Mouse (Mus musculus): Measurements from ENCODE around the gene Zscan26. TPM values are rescaled to one million over a fixed set of nuclear protein-coding genes. Genes with fewer than 3 reads are reported as not detected.
"Not testable (repeated sequence)": the region's sequence is repeated elsewhere in the genome, so short reads cannot be mapped to it uniquely, and the experiment has no call there.

Zscan26 gene
- polyA plus RNA-seq, 1 experiment from 2014 or later = 35.1 TPM

GRCm38 (mm10) chr13:21468061-21469019 is 14.8 kb upstream of the Zscan26 start, which contains the start of gene Nkapl:
Gene Nkapl (minus strand): TSS chr13:21468509.
- Histone ChIP-seq H3K36me3 (ENCODE audit: control insufficient read depth, insufficient read depth, low read length) (no peaks in the 10 kb centered on the region), H3K4me2 (ENCODE audit: low read depth, low read length) (peak within 1 kb of the TSS; percentile 97), H3K4me1 (replicated peaks; ENCODE audit: control insufficient read depth, insufficient read depth, low read length) (no peaks in the 10 kb centered on the region), H3K27ac (ENCODE audit: low read length) (peak within 1 kb of the TSS; percentile 70), H3K9ac (ENCODE audit: low read length) (peak within 1 kb of the TSS; percentile 82), H3K27me3 (ENCODE audit: control insufficient read depth, insufficient read depth, low read depth, low read length) (peaks cover 3% of the 10 kb centered on the region; the same call in 1 of the 2 replicates), H3K9me3 (ENCODE audit: control insufficient read depth, low read length) (peaks cover 4% of the 10 kb centered on the region; the same call in 1 of the 2 replicates), H3K4me3 (ENCODE audit: low read length) (peak within 1 kb of the TSS; percentile 67)
- ATAC-seq (ENCODE audit: low read depth) = peak; percentile 99
- WGBS = under 1% methylated on average over 49 of the region's 54 CpGs

GRCm38 (mm10) chr13:21467336-21467735 is 13.8 kb upstream of the Zscan26 start:
- H3K9me3 ChIP-seq (ENCODE audit: control insufficient read depth, low read length) = peaks cover 4% of the 10 kb centered on the region; the same call in 1 of the 2 replicates
- 88% methylated on average over 10 of the region's 10 CpGs for WGBS
- no peak overlapping the region for H3K4me3 ChIP-seq (ENCODE audit: low read length)
- H3K9ac ChIP-seq (ENCODE audit: low read length) = no peak overlapping the region
- H3K27ac ChIP-seq (ENCODE audit: low read length) = no peak overlapping the region
- no peaks in the 10 kb centered on the region for H3K36me3 ChIP-seq (ENCODE audit: control insufficient read depth, insufficient read depth, low read length)
- peaks cover 3% of the 10 kb centered on the region; the same call in 1 of the 2 replicates for H3K27me3 ChIP-seq (ENCODE audit: control insufficient read depth, insufficient read depth, low read depth, low read length)
- no peaks in the 10 kb centered on the region for H3K4me1 ChIP-seq (replicated peaks; ENCODE audit: control insufficient read depth, insufficient read depth, low read length)
- ATAC-seq (ENCODE audit: low read depth) = no peak
- no peak overlapping the region for H3K4me2 ChIP-seq (ENCODE audit: low read depth, low read length)

- WGBS = 49% methylated on average over 9 of the region's 9 CpGs
- H3K36me3 ChIP-seq (ENCODE audit: control insufficient read depth, insufficient read depth, low read length); H3K9me3 ChIP-seq (ENCODE audit: control insufficient read depth, low read length); H3K27ac ChIP-seq (ENCODE audit: low read length); H3K4me1 ChIP-seq (replicated peaks; ENCODE audit: control insufficient read depth, insufficient read depth, low read length); H3K9ac ChIP-seq (ENCODE audit: low read length); ATAC-seq (ENCODE audit: low read depth); H3K4me2 ChIP-seq (ENCODE audit: low read depth, low read length); H3K27me3 ChIP-seq (ENCODE audit: control insufficient read depth, insufficient read depth, low read depth, low read length); H3K4me3 ChIP-seq (ENCODE audit: low read length): not testable (repeated sequence)
These were observed 9.0 kb upstream of the Zscan26 start for GRCm38 (mm10) chr13:21462516-21462915.

- peak; percentile 90 for ATAC-seq (ENCODE audit: low read depth)
- 6% methylated on average over 4 of the region's 4 CpGs for WGBS
These were observed 2.8 kb upstream of the Zscan26 start for GRCm38 (mm10) chr13:21456347-21456746.

GRCm38 (mm10) chr13:21454133-21454532 is 603 bp upstream of the Zscan26 start:
- no peak overlapping the region for H3K9ac ChIP-seq (ENCODE audit: low read length)
- no peak for ATAC-seq (ENCODE audit: low read depth)
- H3K4me2 ChIP-seq (ENCODE audit: low read depth, low read length) = peak overlapping the region; percentile 87; the same call in 1 of the 2 replicates
- peak overlapping the region; percentile 27; the same call in 1 of the 2 replicates for H3K27ac ChIP-seq (ENCODE audit: low read length)
- no peaks in the 10 kb centered on the region for H3K27me3 ChIP-seq (ENCODE audit: control insufficient read depth, insufficient read depth, low read depth, low read length)
- H3K9me3 ChIP-seq (ENCODE audit: control insufficient read depth, low read length) = no peaks in the 10 kb centered on the region
- peaks cover 10% of the 10 kb centered on the region for H3K4me1 ChIP-seq (replicated peaks; ENCODE audit: control insufficient read depth, insufficient read depth, low read length)
- no peak overlapping the region for H3K4me3 ChIP-seq (ENCODE audit: low read length)
- WGBS = 49% methylated on average over 3 of the region's 3 CpGs
- peaks cover 3% of the 10 kb centered on the region for H3K36me3 ChIP-seq (ENCODE audit: control insufficient read depth, insufficient read depth, low read length)

More at GRCm38 (mm10) chr13:21456347-21456746, 2.8 kb upstream of the Zscan26 start:
- Histone ChIP-seq H3K4me3 (ENCODE audit: low read length) (no peak overlapping the region), H3K4me2 (ENCODE audit: low read depth, low read length) (no peak overlapping the region), H3K27ac (ENCODE audit: low read length) (peak overlapping the region; percentile 70), H3K9ac (ENCODE audit: low read length) (no peak overlapping the region), H3K9me3 (ENCODE audit: control insufficient read depth, low read length) (no peaks in the 10 kb centered on the region), H3K36me3 (ENCODE audit: control insufficient read depth, insufficient read depth, low read length) (no peaks in the 10 kb centered on the region), H3K27me3 (ENCODE audit: control insufficient read depth, insufficient read depth, low read depth, low read length) (no peaks in the 10 kb centered on the region), H3K4me1 (replicated peaks; ENCODE audit: control insufficient read depth, insufficient read depth, low read length) (peaks cover 10% of the 10 kb centered on the region)

- WGBS = 2% methylated on average over 13 of the region's 13 CpGs
These were observed 488 bp downstream of the Zscan26 start for GRCm38 (mm10) chr13:21453042-21453441.

GRCm38 (mm10) chr13:21447856-21448614 is 5.5 kb downstream of the Zscan26 start:
- ATAC-seq (ENCODE audit: low read depth) = peak; percentile 69
- Histone ChIP-seq H3K36me3 (ENCODE audit: control insufficient read depth, insufficient read depth, low read length) (peaks cover 54% of the 10 kb centered on the region), H3K27ac (ENCODE audit: low read length) (peak overlapping the region; percentile 32), H3K9me3 (ENCODE audit: control insufficient read depth, low read length) (no peaks in the 10 kb centered on the region), H3K4me2 (ENCODE audit: low read depth, low read length) (no peak overlapping the region), H3K4me3 (ENCODE audit: low read length) (no peak overlapping the region), H3K4me1 (replicated peaks; ENCODE audit: control insufficient read depth, insufficient read depth, low read length) (peaks cover 14% of the 10 kb centered on the region), H3K9ac (ENCODE audit: low read length) (peak overlapping the region; percentile 1; the same call in 1 of the 2 replicates), H3K27me3 (ENCODE audit: control insufficient read depth, insufficient read depth, low read depth, low read length) (no peaks in the 10 kb centered on the region)
- WGBS = 62% methylated on average over 16 of the region's 16 CpGs

More at GRCm38 (mm10) chr13:21453042-21453441, 488 bp downstream of the Zscan26 start:
- Histone ChIP-seq H3K4me2 (ENCODE audit: low read depth, low read length) (peak overlapping the region; percentile 87), H3K27me3 (ENCODE audit: control insufficient read depth, insufficient read depth, low read depth, low read length) (no peaks in the 10 kb centered on the region), H3K27ac (ENCODE audit: low read length) (peak overlapping the region; percentile 82), H3K4me3 (ENCODE audit: low read length) (peak overlapping the region; percentile 74), H3K36me3 (ENCODE audit: control insufficient read depth, insufficient read depth, low read length) (peaks cover 12% of the 10 kb centered on the region), H3K4me1 (replicated peaks; ENCODE audit: control insufficient read depth, insufficient read depth, low read length) (peaks cover 17% of the 10 kb centered on the region), H3K9ac (ENCODE audit: low read length) (peak overlapping the region; percentile 85), H3K9me3 (ENCODE audit: control insufficient read depth, low read length) (no peaks in the 10 kb centered on the region)
- ATAC-seq (ENCODE audit: low read depth) = no peak

GRCm38 (mm10) chr13:21446796-21447195 is 6.7 kb downstream of the Zscan26 start:
- H3K27me3 ChIP-seq (ENCODE audit: control insufficient read depth, insufficient read depth, low read depth, low read length) = no peaks in the 10 kb centered on the region
- no peaks in the 10 kb centered on the region for H3K9me3 ChIP-seq (ENCODE audit: control insufficient read depth, low read length)
- H3K27ac ChIP-seq (ENCODE audit: low read length) = no peak overlapping the region
- no peak overlapping the region for H3K9ac ChIP-seq (ENCODE audit: low read length)
- H3K4me3 ChIP-seq (ENCODE audit: low read length) = no peak overlapping the region
- no peak for ATAC-seq (ENCODE audit: low read depth)
- H3K4me2 ChIP-seq (ENCODE audit: low read depth, low read length) = no peak overlapping the region
- peaks cover 7% of the 10 kb centered on the region; the same call in 1 of the 2 replicates for H3K4me1 ChIP-seq (replicated peaks; ENCODE audit: control insufficient read depth, insufficient read depth, low read length)
- 82% methylated on average over 9 of the region's 9 CpGs for WGBS
- peaks cover 54% of the 10 kb centered on the region for H3K36me3 ChIP-seq (ENCODE audit: control insufficient read depth, insufficient read depth, low read length)

Data from lung, embryonic 16.5 days (tissue).